Mouse (Mus musculus): Measurements from ENCODE around the gene Tbx15.

Gene Tbx15

DNA sequence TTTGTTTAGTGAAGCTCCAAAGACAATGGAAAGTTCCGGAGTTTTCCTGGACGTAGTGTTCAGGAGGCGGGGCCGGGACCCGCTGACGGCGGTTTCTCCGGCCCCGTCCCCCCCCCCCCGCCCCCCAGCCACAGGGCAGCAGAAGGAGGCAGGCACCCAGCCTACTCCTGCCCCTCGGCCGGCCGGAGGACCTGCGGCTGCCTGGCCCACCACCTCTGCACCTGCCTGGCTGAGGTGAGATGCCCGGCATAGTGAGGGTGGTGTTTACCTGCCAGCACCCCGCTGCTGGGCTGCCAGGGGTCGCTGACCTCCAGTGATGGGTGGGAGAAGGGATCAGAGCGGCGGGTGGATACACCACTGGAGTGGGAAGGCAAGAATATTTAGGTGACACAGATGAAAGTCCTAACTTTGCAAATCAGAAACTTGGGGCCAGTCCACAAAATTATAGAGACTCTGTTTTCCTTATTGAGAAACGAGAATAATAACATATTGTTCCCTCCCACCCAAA lies at the start of gene Tbx15:
Gene Tbx15 (plus strand): TSS at position 169 of the 508 bp plus-strand sequence.
- POLR2A ChIA-PET, result interaction anchor here in 3 of 4 experiments (0.6 to 7.0 kb wide), 6 partner anchors 13 to 363 kb away, joined by 3 to 44 read pairs (median 4); no protein-coding TSS in a partner anchor
- CTCF ChIA-PET, result interaction anchor here in 2 of 4 experiments (1.2 to 1.4 kb wide), 2 partner anchors 13 kb away, joined by 3 to 5 read pairs; no protein-coding TSS in a partner anchor

DNA sequence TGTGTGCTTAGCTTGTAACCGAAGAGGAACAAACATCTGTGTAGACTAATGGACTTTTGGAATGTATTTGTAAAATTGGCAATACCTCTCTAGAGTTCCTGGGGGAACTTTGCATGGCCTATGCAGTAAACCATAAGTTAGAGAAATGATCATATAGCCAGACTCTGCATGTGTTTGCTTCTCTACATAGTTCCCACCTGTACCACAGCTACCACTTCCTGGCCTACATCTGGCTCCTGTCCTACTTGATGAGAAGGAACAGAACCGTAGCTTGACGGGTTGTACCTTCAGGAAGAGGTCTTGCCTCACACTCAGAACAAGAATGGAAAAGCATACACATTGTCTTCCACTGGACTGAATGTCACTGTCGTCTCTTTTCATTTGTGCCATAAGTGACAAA lies 46.6 kb upstream of the Tbx15 start:
- POLR2A ChIA-PET, result interaction anchor here in 1 of 4 experiments (0.8 kb wide), 1 partner anchor 9 kb away, joined by 3 read pairs; no protein-coding TSS in a partner anchor
- CTCF ChIA-PET, result no interaction called here

DNA sequence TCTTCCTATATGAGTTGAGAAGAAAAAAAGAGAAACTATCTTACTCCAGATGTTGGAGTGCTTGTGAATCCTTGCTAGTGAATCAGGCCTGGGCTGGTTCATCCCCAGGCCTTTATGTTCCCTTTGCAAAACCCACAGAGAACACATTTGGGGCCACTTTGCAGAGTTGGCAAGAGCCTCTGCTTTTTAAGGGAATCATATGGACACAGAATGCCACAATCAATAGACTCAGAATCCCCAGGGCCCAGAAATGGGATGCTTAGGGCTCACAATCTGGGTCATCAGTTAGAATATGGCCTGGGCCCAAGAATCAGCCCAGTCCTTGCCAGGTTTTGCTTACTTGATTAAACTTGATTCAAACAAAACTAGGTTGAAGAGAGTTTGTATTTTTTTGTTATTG lies 36.9 kb upstream of the Tbx15 start:
- ChIA-PET POLR2A (interaction anchor here in 1 of 4 experiments (1.0 kb wide), 1 partner anchor 10 kb away, joined by 3 read pairs; no protein-coding TSS in a partner anchor), CTCF (no interaction called here)

GRCm38 (mm10) chr3:99208416-99208815 lies 31.8 kb upstream of the Tbx15 start:
- CTCF ChIA-PET, result no interaction called here
- POLR2A ChIA-PET, result no interaction called here

DNA sequence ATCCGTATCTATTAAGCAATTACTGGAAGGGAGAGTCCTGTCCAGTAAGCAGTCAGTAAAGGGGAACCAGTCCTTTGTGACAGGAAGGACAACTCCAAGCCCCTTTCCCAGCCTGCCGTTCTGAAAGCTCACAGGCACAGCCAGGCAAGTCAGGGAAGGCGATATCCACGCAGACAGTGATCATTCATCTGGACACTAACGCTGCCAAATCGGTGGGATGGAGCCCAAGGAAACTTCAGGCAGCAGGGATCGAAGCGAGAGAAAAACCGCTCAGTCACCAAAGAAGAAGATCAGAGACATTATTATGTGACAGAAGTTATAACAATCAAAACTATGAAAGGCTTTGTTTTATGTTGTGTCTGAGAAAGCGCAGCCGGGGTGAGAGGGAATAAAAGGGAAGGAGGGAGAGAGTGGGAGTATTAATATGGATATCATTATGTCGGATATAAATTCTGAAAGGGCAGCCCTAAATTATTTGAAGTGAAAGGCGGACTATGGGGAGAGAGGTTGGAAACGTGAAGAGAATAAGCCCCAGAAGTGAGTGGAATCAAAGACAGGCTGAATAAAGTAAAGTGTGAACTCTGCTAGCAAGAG lies 29.0 kb upstream of the Tbx15 start:
- POLR2A ChIA-PET, result interaction anchor here in 1 of 4 experiments (1.0 kb wide), 1 partner anchor 14 kb away, joined by 3 read pairs; no protein-coding TSS in a partner anchor
- CTCF ChIA-PET, result no interaction called here

DNA sequence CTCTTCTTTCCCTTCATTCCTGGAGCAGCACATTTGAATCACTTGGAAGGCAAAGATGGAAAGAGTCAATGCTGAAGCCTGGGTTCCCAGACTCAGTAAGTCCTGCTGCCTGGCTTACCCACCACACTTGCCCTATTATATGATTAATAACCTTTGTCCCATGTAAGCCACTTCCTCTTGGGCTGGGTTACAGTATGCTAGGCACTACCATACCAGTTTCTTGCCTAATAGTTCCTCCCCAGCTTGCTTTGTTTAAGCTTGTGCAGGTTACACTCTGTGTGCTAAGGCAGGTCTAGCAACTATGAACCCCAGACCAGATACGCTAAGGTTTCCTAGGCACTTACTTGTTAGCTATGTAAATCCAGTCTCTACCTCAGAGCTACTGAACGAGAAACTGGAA lies 12.4 kb upstream of the Tbx15 start:
- CTCF ChIA-PET, result no interaction called here
- POLR2A ChIA-PET, result interaction anchor here in 1 of 4 experiments (1.0 kb wide), 1 partner anchor 14 kb away, joined by 4 read pairs; no protein-coding TSS in a partner anchor

GRCm38 (mm10) chr3:99233393-99234318 lies 6.5 kb upstream of the Tbx15 start:
- POLR2A ChIA-PET, result interaction anchor here in 2 of 4 experiments (0.6 to 2.1 kb wide), 3 partner anchors 16 to 1301 kb away, joined by 4 to 13 read pairs (median 4); no protein-coding TSS in a partner anchor
- CTCF ChIA-PET, result interaction anchor here (0.6 to 1.5 kb wide), 18 partner anchors 8 to 1688 kb away, joined by 3 to 19 read pairs (median 4); partner anchors contain the start of gene Trim45 (in 1 of the 4)

- ChIA-PET CTCF (interaction anchor here in 3 of 4 experiments (0.5 to 2.1 kb wide), 12 partner anchors 14 to 1054 kb away, joined by 3 to 7 read pairs (median 4); no protein-coding TSS in a partner anchor), POLR2A (interaction anchor here in 1 of 4 experiments (1.1 to 2.2 kb wide), 4 partner anchors 10 to 21 kb away, joined by 4 to 13 read pairs (median 8); no protein-coding TSS in a partner anchor)
Measured at GRCm38 (mm10) chr3:99234319-99234869, 5.8 kb upstream of the Tbx15 start.

DNA sequence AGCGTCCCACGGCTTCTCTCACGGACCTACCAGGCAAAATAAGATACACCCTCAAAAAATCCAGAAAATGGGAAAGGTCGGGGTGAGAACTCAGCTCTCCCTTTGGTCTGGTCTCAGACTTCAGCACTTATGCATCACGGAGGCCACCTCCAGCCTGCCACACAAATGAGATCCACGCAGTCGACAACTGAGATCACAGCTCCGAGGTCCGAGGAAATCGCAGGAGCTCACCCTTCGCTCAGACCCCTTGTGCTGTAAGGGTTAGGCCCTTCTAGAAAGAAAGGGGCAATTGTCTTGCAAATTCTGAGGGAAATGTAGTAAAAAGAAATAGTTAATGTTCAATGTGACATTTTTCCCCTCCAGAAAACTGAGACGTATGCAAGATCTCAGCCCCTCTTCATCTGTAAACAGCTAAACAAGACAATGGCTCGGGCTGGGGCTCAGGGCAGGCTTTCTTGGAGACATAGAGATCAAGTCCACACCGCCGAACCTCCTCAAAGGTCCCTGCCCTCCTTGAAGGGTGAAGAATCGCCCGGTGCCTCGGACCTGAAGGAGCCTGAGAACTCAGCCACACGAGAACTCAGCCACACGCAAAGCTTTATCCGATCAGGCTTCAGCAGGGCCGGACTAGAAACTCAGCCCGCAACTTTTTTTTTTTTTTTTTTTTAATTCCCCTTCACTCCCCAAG lies 4.9 kb upstream of the Tbx15 start:
- CTCF ChIA-PET, result interaction anchor here in 3 of 4 experiments (0.6 to 2.1 kb wide), 10 partner anchors 19 to 1404 kb away, joined by 3 to 7 read pairs (median 4); no protein-coding TSS in a partner anchor
- POLR2A ChIA-PET, result interaction anchor here in 2 of 4 experiments (0.7 to 2.2 kb wide), 8 partner anchors 9 to 284 kb away, joined by 3 to 13 read pairs (median 4); no protein-coding TSS in a partner anchor

- POLR2A ChIA-PET, result interaction anchor here in 2 of 4 experiments (0.7 to 2.2 kb wide), 9 partner anchors 8 to 283 kb away, joined by 3 to 13 read pairs (median 4); no protein-coding TSS in a partner anchor
- CTCF ChIA-PET, result interaction anchor here in 2 of 4 experiments (0.6 to 2.1 kb wide), 4 partner anchors 18 to 462 kb away, joined by 3 to 7 read pairs (median 4); no protein-coding TSS in a partner anchor
Measured at GRCm38 (mm10) chr3:99235804-99236755, 4.1 kb upstream of the Tbx15 start.

DNA sequence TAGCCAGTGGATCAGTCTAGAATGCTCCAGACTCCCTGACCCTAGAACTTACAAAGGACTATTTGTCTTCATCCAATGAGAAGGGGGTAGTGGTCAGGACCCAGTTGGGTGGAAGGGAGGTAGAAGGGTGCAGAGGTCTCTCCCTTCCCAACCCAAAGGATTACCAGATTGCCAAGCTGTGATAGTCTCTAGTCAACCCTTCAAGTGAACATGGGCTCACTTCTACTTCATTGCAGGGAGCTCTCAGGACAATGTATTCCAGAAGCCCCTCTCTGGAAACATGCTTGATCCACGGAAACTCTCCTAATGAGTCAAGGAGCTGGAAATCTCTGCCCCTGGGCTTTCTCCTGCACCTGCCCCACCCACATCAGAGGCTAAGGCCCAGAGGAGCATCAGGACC lies 1.5 kb upstream of the Tbx15 start:
- CTCF ChIA-PET, result interaction anchor here in 2 of 4 experiments (0.7 to 1.4 kb wide), 2 partner anchors 10 to 605 kb away, joined by 3 to 5 read pairs; no protein-coding TSS in a partner anchor
- POLR2A ChIA-PET, result interaction anchor here in 3 of 4 experiments (0.7 to 7.0 kb wide), 4 partner anchors 12 to 675 kb away, joined by 3 to 44 read pairs (median 4); no protein-coding TSS in a partner anchor

GRCm38 (mm10) chr3:99239301-99240045 lies 708 bp upstream of the Tbx15 start:
- ChIA-PET CTCF (interaction anchor here in 2 of 4 experiments (0.7 to 1.4 kb wide), 2 partner anchors 10 to 604 kb away, joined by 3 to 5 read pairs; no protein-coding TSS in a partner anchor), POLR2A (interaction anchor here in 2 of 4 experiments (0.6 to 7.0 kb wide), 5 partner anchors 11 to 1573 kb away, joined by 3 to 44 read pairs (median 4); no protein-coding TSS in a partner anchor)

DNA sequence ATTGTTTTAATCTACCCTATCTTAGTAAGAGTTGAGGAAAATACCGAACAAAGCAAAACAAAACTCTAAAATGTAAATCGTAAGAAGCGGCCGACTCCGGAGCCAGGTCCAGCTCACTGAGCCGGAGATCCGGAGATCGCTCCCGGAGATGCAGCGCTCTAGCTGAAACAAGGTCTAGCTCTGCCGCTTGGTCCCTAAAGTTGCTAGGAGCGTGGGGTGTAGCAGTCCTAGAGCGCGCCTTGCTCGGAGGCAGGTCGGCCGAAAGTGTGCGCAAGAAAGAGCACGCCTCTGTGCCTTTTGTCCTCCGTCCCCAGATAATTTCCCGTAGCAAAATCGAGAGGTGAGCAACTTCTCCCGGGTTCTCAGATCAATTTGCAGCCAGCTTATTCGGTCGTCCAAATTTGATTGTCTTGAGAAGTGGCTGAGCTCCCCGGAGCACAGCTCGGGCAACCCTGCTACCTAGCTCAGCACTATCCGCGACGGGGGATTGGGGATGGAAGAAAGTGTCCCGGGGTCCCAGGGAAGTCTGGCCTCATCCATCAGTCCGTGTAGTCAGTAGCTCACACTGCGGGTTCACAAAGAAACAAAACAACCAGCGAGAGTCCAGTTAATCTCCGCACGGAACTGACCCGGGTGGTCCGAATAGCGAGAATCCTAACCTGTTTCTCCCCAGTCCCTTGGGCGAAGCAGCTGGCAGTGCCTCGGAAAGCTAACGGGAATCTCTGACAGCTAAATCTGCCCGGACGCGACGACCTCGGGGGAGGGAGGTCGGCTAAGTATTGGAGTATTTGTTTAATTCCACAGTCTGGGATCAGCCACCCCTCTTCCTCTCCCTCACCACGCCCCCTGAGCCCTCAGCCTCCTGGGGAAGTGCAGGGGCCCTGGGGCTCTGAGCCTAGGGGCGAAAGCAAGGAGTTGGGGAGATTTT lies 894 bp downstream of the Tbx15 start:
- ChIA-PET POLR2A (interaction anchor here (0.9 to 7.0 kb wide), 8 partner anchors 11 to 25 kb away, joined by 3 to 44 read pairs (median 6); no protein-coding TSS in a partner anchor), CTCF (interaction anchor here in 2 of 4 experiments (1.0 to 1.4 kb wide), 4 partner anchors 7 to 14 kb away, joined by 3 to 5 read pairs (median 4); no protein-coding TSS in a partner anchor)

DNA sequence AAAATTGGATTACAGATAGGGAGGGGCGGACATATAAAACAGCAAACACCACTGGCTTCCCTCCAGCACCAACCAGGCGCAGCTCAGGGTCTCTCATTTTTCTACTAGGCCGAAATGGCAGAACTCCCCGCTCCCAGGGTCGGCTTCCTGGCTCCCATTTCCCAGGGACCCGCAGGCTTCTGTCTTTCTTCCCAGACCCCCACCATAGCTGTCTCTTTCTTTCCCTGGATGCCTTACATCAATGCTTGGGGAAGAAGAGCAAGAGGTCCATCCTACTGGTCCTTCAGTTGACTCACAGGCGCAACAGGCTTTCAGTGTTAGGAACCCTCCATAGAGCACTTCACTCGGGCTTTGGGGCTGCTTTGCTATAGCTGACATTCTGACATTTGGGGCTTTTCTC lies 2.3 kb downstream of the Tbx15 start:
- POLR2A ChIA-PET, result interaction anchor here in 2 of 4 experiments (0.6 to 7.0 kb wide), 2 partner anchors 11 to 243 kb away, joined by 4 to 44 read pairs; no protein-coding TSS in a partner anchor
- CTCF ChIA-PET, result interaction anchor here in 2 of 4 experiments (1.0 to 1.3 kb wide), 2 partner anchors 9 kb away, joined by 3 to 4 read pairs; no protein-coding TSS in a partner anchor
